Mouse (Mus musculus) brain, embryonic 14.5 days (tissue): ENCODE data around the gene Mthfd1l.

Source experiments
- CTCF ChIP-seq: fragments of 200-500 bp; IDR thresholded peaks from 2 replicates; pipeline ENCODE4 v1.5.1; 2012; ENCODE audit warnings: inconsistent platforms, mild to moderate bottlenecking, moderate library complexity, borderline replicate concordance; ENCODE audit not compliant: insufficient read depth, insufficient read length; ENCODE audit errors: extremely low read depth
- POLR2A ChIP-seq: fragments of 200-500 bp; IDR thresholded peaks from 2 replicates; pipeline ENCODE4 v1.6.1; 2012; ENCODE audit warnings: mild to moderate bottlenecking, inconsistent platforms, borderline replicate concordance; ENCODE audit not compliant: poor library complexity, insufficient read depth, insufficient read length, severe bottlenecking; ENCODE audit errors: extremely low read depth

DNA sequence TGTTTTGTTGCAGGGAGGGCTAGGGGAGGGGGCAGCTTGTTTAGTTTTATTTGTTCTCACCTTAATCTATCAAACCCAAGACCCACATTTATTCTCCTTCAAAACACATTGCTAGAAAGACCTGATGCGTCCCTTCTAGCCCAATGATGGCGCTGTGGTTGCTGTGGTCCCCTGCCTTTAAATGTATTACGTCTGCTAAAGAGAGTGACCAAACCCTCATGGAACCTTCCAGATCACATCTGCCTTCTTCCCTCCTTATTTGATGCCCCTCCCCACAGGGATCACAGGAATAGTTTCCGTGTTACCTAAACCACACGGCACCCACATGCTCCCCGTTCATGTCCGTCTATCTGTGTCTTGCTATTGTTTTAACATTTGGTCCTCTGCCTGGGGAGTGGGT, 32.3 kb downstream of the Mthfd1l start:
- no peak for TF ChIP-seq POLR2A
- no peak for TF ChIP-seq CTCF
